Mouse (Mus musculus) ovary, postnatal 36 days (tissue): ENCODE data around the gene Ndufc1.
"Not testable (repeated sequence)": the region's sequence is repeated elsewhere in the genome, so short reads cannot be mapped to it uniquely, and the experiment has no call there.

ENCODE experiments used
- DNase-seq: peaks from one replicate; pipeline ENCODE4 v3.0.0; 2022; ENCODE audit warnings: low spot score, mixed read lengths

The Ndufc1 gene

DNA sequence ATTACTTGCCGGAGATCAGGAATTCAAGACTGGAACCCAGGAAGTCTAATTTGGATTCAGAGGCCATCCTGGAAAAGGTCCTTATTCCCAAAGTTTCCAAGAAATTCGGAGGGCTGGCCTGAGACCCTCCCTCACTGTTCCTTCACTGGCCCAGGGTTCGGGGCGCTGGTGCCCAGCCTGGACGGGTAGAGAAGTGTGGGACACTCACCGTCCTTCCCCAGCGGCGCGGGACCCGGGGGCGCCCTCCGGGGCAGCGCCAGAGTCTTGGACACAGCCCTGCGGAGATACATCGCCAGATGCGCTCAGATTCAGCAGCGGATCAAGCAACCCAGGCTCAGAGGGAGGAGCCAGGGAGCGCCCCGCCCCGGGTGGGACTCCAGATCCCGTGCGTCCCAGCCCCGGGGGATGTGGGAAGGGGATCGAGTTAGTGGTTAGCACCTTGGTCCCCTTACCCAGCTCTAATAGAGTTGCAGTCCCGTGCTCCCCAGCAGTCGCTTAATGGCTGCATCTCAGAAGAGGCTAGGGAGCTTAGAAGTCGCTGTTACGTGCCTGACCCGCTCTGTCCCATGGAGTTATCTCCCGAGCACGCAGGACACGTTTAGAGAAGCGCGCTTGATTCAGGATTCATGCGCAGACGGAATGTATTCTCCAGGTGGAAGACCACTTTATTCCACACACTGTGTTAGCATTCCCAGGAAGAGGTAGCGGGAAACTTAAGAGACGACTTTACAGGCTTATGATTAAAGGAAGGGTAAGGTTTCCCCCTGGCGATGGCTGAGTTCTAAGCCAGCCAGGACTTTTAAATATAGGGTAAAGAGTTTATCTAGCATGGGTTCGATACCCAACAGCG is 12.3 kb downstream of the Ndufc1 start, which contains the start of gene Mgarp:
Gene Mgarp, minus strand, starts transcription at position 520 of the 850 bp plus-strand sequence.
- DNase-seq = peak; percentile 82

- no peak for DNase-seq
Measured at GRCm38 (mm10) chr3:51395461-51396145, 13.2 kb downstream of the Ndufc1 start.

- no peak for DNase-seq
Measured at GRCm38 (mm10) chr3:51394881-51395280, 13.9 kb downstream of the Ndufc1 start.

DNA sequence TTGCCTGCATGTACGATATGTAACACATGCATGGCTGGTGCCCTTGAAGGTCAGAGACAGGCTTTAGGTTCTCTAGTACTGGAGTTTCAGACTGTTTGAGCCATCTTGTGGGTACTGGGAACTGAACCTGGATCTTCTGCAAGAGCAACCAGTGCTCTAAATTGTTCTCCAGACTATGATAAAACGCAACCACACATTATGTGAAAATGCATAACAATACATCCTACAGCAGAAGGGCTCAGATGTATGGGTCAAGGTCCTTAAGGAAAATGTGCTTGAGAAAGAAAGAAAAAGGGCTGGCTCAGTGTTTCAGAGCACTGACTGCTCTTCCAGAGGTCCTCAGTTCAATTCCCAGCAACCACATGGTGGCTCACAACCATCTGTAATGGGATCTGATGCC is 15.1 kb downstream of the Ndufc1 start:
- DNase-seq = no peak

DNA sequence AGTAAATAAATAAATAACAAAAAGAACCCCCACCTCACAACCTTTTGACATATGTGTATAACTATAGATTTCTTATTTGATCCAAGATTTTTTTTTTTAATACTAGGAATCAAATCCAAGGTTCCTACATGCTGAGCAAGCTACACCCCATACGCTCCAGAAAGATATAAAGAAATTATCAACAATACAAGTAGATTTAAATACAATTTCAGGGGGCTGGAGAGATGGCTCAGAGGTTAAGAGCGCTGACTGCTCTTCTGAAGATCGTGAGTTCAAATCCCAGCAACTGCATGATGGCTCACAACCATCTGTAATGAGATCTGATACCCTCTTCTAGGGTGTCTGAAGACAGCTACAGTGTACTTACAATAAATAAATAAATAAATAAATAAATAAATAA is 15.8 kb downstream of the Ndufc1 start:
- DNase-seq = not testable (repeated sequence)

GRCm38 (mm10) chr3:51391591-51391990 is 17.2 kb downstream of the Ndufc1 start:
- no peak for DNase-seq

DNA sequence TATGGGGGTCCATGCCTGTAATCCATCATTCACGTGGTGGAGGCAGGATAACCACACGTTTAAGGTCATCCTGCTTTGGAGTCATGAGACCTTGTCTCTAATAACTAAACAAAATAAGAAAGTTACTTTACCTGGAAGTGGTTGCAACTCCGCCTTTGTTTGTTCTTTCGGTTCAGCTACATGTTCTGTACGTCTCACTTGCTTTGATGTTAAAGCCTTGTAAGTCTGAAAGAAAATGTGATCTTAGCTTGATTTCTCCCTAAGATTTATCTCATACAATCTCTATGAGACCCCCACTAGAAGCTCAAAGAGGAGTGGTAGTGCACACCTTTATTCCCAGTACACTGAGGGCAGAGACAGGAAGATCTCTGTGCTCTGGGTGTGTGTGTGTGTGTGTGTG is 17.7 kb downstream of the Ndufc1 start:
- DNase-seq = no peak

DNA sequence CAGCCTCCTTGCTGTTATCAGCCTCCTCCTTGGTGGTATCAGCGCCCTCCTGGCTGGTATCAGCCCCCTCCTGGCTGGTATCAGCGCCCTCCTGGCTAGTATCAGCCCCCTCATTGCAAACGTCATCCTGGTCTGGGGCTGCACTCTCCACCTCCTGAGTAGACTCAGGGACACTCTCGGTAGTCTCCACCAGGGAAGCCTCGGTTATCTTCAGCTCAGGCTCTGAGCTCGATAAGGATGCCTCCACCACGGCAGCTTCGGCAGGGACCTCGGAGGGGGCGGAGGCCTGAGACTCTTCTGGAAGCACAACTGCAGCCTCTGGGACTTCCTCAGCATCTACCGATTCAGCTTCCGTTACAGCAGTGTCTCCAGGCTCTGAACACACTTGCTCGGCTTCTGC is 19.9 kb downstream of the Ndufc1 start:
- DNase-seq = peak; percentile 34

GRCm38 (mm10) chr3:51387868-51388381 is 20.9 kb downstream of the Ndufc1 start:
- no peak for DNase-seq

DNA sequence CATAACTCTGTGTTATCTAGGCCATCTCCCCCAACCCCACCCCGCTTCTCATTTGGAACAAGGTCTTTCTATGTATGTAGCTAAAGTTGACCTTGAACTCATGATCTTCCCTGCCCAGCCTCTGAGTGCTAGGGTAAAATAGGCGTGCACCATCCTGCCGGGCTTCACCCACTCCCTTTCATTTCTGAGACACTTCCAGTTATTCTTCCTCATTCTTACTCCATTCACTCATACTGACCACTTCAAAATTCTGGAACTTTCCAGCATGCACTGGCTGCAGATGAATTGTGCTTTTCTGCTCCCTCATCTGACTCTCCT is 21.7 kb downstream of the Ndufc1 start:
- DNase-seq = no peak

- no peak for DNase-seq
Measured at GRCm38 (mm10) chr3:51386441-51387133, 22.2 kb downstream of the Ndufc1 start.

- DNase-seq = no peak
Measured at GRCm38 (mm10) chr3:51383409-51383808, 25.4 kb downstream of the Ndufc1 start.

DNA sequence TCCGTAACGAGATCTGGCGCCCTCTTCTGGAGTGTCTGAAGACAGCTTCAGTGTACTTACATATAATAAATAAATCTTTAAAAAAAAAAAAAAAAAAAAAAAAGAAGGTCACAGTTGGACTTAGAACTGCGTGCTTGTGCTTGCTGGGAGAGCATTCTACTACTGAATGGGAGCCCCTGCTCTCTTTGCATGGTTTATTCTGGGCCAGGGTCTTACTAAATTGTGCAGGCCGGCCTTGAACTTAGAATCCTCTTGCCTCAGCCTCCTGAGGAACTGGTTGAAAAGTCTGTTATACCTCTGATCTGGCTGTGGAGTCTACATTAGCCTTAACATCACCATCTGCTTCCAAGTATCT is 28.2 kb downstream of the Ndufc1 start:
- DNase-seq = no peak

GRCm38 (mm10) chr3:51379786-51380659 is 28.8 kb downstream of the Ndufc1 start:
- DNase-seq = no peak

DNA sequence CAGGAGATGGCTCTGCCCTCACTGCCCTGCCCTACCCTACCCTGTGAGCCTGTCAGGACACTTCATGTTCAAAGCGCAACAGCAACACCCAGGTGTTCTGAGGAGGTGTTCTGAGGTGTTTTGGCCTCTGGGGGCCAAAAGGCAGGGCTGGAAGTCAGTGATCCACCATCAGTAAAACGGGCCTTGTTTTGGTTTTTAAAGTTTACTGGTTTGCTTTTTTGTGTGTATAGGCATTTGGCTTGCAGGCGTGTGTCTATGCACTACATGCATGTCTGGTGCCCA is 30.2 kb downstream of the Ndufc1 start:
- DNase-seq = no peak

DNA sequence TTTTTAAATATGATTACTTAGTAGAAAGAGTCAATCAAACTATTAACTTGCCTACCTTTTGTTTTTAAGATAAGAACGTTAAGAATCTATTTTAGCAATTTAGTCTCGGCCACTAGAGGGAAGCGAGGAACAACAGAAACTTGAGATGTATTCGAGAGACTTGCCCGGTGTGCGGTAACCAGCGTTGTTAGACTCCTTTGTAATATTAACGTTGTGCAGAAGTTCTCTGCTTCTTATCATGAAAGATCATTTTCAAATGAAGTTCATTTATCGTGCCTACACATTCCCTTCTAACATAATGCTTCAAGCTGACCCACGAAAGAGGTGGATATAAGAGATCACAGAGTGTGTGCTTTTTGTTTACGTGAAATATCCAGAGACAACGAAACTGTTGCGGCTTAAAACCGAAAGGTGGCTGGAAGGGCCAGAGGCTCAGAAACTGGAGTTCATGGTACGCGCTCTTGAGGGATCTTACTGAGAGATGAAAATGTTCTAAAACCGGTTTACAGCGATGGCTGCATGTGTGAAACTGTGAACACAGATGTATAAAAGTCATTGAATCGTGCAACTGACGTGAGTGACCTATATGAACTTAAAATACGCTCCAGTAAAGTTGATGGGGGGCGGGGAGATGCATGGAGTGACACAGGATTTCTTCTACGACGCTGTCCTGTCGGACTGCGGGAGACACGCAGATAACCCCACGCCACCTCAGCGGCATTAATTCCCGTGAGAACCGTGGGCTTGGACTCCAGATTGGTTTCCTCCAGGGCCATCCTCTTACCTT is 30.7 kb downstream of the Ndufc1 start:
- no peak for DNase-seq

- peak; percentile 34 for DNase-seq
Measured at GRCm38 (mm10) chr3:51375307-51376265, 33.2 kb downstream of the Ndufc1 start.

DNA sequence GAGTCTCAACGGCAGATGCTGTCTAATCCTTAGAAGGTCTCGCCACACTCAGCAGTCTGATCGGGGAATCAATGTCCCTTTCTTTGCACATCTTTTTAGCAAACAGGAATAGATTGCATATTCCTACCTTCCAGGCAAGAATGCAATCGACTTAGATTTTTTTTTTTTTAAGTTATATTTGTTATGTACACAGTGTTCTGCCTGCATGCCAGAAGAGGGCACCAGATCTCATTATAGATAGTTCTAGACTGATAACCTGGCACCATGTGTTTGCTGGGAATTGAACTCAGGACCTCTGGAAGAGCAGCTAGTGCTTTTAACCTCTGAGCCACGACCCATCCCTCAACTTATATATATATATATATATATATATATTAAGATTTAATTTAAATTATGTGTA is 35.2 kb downstream of the Ndufc1 start:
- no peak for DNase-seq

DNA sequence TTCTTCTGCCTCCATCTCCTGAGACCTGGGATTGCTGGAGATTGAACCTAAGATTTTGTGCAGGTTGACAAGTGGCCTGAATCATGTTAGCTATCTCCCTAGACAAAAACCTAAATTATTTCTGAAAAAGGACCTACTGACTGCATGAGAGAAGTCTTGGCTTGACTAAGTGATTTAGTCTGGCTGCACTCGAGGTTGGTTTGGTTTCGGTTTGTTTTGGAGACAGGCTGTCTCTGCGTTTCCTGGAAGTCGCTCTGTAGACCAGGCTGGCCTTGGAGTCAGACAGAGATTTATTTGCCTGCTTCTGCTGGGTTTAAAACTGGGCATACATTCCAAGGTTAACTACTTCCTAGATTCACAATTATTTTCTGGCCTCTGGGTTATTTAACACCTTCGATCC is 35.9 kb downstream of the Ndufc1 start:
- no peak for DNase-seq

- DNase-seq = no peak
Measured at GRCm38 (mm10) chr3:51371826-51372225, 37.0 kb downstream of the Ndufc1 start.
